Mouse (Mus musculus): Measurements from ENCODE around the gene RPS10-NUDT3. TPM values are rescaled to one million over a fixed set of nuclear protein-coding genes. Genes with fewer than 3 reads are reported as not detected.

Gene RPS10-NUDT3
- not detected in 2 replicates for polyA plus RNA-seq (2015; fragmentation: Nextera tagmentation; extraction: Ambion mirVana)

GRCm38 (mm10) chr17:27634871-27635574, at the start of gene RPS10-NUDT3:
Gene RPS10-NUDT3 (minus strand): TSS chr17:27635222.
- WGBS = 0% methylated on average over 46 of the region's 72 CpGs
- Histone ChIP-seq H3K4me2 (ENCODE audit: low read length) (peak within 1 kb of the TSS; percentile 84), H3K27ac (ENCODE audit: low read length) (peak within 1 kb of the TSS; percentile 87), H3K4me3 (replicated peaks; ENCODE audit: low read length) (peak within 1 kb of the TSS; percentile 78), H3K36me3 (ENCODE audit: control insufficient read depth, insufficient read depth) (peaks cover 19% of the 10 kb centered on the region), H3K4me1 (replicated peaks; ENCODE audit: control insufficient read depth, insufficient read depth, low read length) (peaks cover 36% of the 10 kb centered on the region), H3K9me3 (ENCODE audit: control insufficient read depth, low read length) (no peaks in the 10 kb centered on the region), H3K27me3 (replicated peaks; ENCODE audit: control insufficient read depth, insufficient read depth, low read length) (no peaks in the 10 kb centered on the region), H3K9ac (replicated peaks; ENCODE audit: low read depth, low read length) (peak within 1 kb of the TSS; percentile 78)
- peak; percentile 99 for ATAC-seq

- Histone ChIP-seq H3K4me3 (replicated peaks; ENCODE audit: low read length) (no peak overlapping the region), H3K27me3 (replicated peaks; ENCODE audit: control insufficient read depth, insufficient read depth, low read length) (no peaks in the 10 kb centered on the region), H3K9ac (replicated peaks; ENCODE audit: low read depth, low read length) (peak overlapping the region; percentile 7; the same call in 1 of the 2 replicates), H3K36me3 (ENCODE audit: control insufficient read depth, insufficient read depth) (no peaks in the 10 kb centered on the region), H3K27ac (ENCODE audit: low read length) (peak overlapping the region; percentile 90), H3K4me1 (replicated peaks; ENCODE audit: control insufficient read depth, insufficient read depth, low read length) (peaks cover 46% of the 10 kb centered on the region), H3K4me2 (ENCODE audit: low read length) (0 out of 2 replicates have a peak overlapping the region, but pooled peaks have one; percentile 22), H3K9me3 (ENCODE audit: control insufficient read depth, low read length) (no peaks in the 10 kb centered on the region)
- ATAC-seq = peak; percentile 84
- 12% methylated on average over 11 of the region's 11 CpGs for WGBS
These were observed 44.1 kb upstream of the RPS10-NUDT3 start for GRCm38 (mm10) chr17:27678924-27679813.

- Histone ChIP-seq H3K27me3 (replicated peaks; ENCODE audit: control insufficient read depth, insufficient read depth, low read length) (no peaks in the 10 kb centered on the region), H3K4me1 (replicated peaks; ENCODE audit: control insufficient read depth, insufficient read depth, low read length) (peaks cover 46% of the 10 kb centered on the region), H3K27ac (ENCODE audit: low read length) (peak overlapping the region; percentile 90), H3K9ac (replicated peaks; ENCODE audit: low read depth, low read length) (no peak overlapping the region), H3K4me2 (ENCODE audit: low read length) (no peak overlapping the region), H3K4me3 (replicated peaks; ENCODE audit: low read length) (no peak overlapping the region), H3K9me3 (ENCODE audit: control insufficient read depth, low read length) (no peaks in the 10 kb centered on the region), H3K36me3 (ENCODE audit: control insufficient read depth, insufficient read depth) (no peaks in the 10 kb centered on the region)
- no peak for ATAC-seq
- WGBS = 90% methylated on average over 5 of the region's 5 CpGs
These were observed 42.7 kb upstream of the RPS10-NUDT3 start for GRCm38 (mm10) chr17:27677756-27678155.

GRCm38 (mm10) chr17:27676270-27676669, 41.2 kb upstream of the RPS10-NUDT3 start:
- Histone ChIP-seq H3K36me3 (ENCODE audit: control insufficient read depth, insufficient read depth) (no peaks in the 10 kb centered on the region), H3K27ac (ENCODE audit: low read length) (0 out of 2 replicates have a peak overlapping the region, but pooled peaks have one; percentile 4), H3K9me3 (ENCODE audit: control insufficient read depth, low read length) (no peaks in the 10 kb centered on the region), H3K9ac (replicated peaks; ENCODE audit: low read depth, low read length) (no peak overlapping the region), H3K4me1 (replicated peaks; ENCODE audit: control insufficient read depth, insufficient read depth, low read length) (peaks cover 46% of the 10 kb centered on the region), H3K27me3 (replicated peaks; ENCODE audit: control insufficient read depth, insufficient read depth, low read length) (no peaks in the 10 kb centered on the region), H3K4me2 (ENCODE audit: low read length) (no peak overlapping the region), H3K4me3 (replicated peaks; ENCODE audit: low read length) (no peak overlapping the region)
- WGBS = 32% methylated on average over 7 of the region's 7 CpGs
- no peak for ATAC-seq

GRCm38 (mm10) chr17:27675453-27675852, 40.4 kb upstream of the RPS10-NUDT3 start:
- H3K4me2 ChIP-seq (ENCODE audit: low read length) = no peak overlapping the region
- no peak overlapping the region for H3K4me3 ChIP-seq (replicated peaks; ENCODE audit: low read length)
- ATAC-seq = no peak
- H3K9ac ChIP-seq (replicated peaks; ENCODE audit: low read depth, low read length) = no peak overlapping the region
- no peaks in the 10 kb centered on the region for H3K36me3 ChIP-seq (ENCODE audit: control insufficient read depth, insufficient read depth)
- 67% methylated on average over 9 of the region's 9 CpGs for WGBS
- peaks cover 45% of the 10 kb centered on the region for H3K4me1 ChIP-seq (replicated peaks; ENCODE audit: control insufficient read depth, insufficient read depth, low read length)
- no peaks in the 10 kb centered on the region for H3K9me3 ChIP-seq (ENCODE audit: control insufficient read depth, low read length)
- no peak overlapping the region for H3K27ac ChIP-seq (ENCODE audit: low read length)
- H3K27me3 ChIP-seq (replicated peaks; ENCODE audit: control insufficient read depth, insufficient read depth, low read length) = no peaks in the 10 kb centered on the region

GRCm38 (mm10) chr17:27673945-27674344, 38.9 kb upstream of the RPS10-NUDT3 start:
- Histone ChIP-seq H3K9me3 (ENCODE audit: control insufficient read depth, low read length) (no peaks in the 10 kb centered on the region), H3K4me3 (replicated peaks; ENCODE audit: low read length) (no peak overlapping the region), H3K9ac (replicated peaks; ENCODE audit: low read depth, low read length) (no peak overlapping the region), H3K4me1 (replicated peaks; ENCODE audit: control insufficient read depth, insufficient read depth, low read length) (peaks cover 30% of the 10 kb centered on the region), H3K27me3 (replicated peaks; ENCODE audit: control insufficient read depth, insufficient read depth, low read length) (no peaks in the 10 kb centered on the region), H3K4me2 (ENCODE audit: low read length) (no peak overlapping the region), H3K27ac (ENCODE audit: low read length) (peak overlapping the region; percentile 41), H3K36me3 (ENCODE audit: control insufficient read depth, insufficient read depth) (no peaks in the 10 kb centered on the region)
- 29% methylated on average over 7 of the region's 7 CpGs for WGBS
- ATAC-seq = no peak

- no peaks in the 10 kb centered on the region for H3K27me3 ChIP-seq (replicated peaks; ENCODE audit: control insufficient read depth, insufficient read depth, low read length)
- H3K36me3 ChIP-seq (ENCODE audit: control insufficient read depth, insufficient read depth) = no peaks in the 10 kb centered on the region
- H3K27ac ChIP-seq (ENCODE audit: low read length) = no peak overlapping the region
- no peak overlapping the region for H3K4me3 ChIP-seq (replicated peaks; ENCODE audit: low read length)
- no peak for ATAC-seq
- no peaks in the 10 kb centered on the region for H3K9me3 ChIP-seq (ENCODE audit: control insufficient read depth, low read length)
- H3K4me1 ChIP-seq (replicated peaks; ENCODE audit: control insufficient read depth, insufficient read depth, low read length) = peaks cover 11% of the 10 kb centered on the region
- no peak overlapping the region for H3K9ac ChIP-seq (replicated peaks; ENCODE audit: low read depth, low read length)
- 82% methylated on average over 6 of the region's 6 CpGs for WGBS
- no peak overlapping the region for H3K4me2 ChIP-seq (ENCODE audit: low read length)
These were observed 36.7 kb upstream of the RPS10-NUDT3 start for GRCm38 (mm10) chr17:27671720-27672119.

- no peak overlapping the region for H3K4me2 ChIP-seq (ENCODE audit: low read length)
- peaks cover 17% of the 10 kb centered on the region for H3K4me1 ChIP-seq (replicated peaks; ENCODE audit: control insufficient read depth, insufficient read depth, low read length)
- no peak overlapping the region for H3K9ac ChIP-seq (replicated peaks; ENCODE audit: low read depth, low read length)
- H3K36me3 ChIP-seq (ENCODE audit: control insufficient read depth, insufficient read depth) = no peaks in the 10 kb centered on the region
- H3K27me3 ChIP-seq (replicated peaks; ENCODE audit: control insufficient read depth, insufficient read depth, low read length) = no peaks in the 10 kb centered on the region
- 77% methylated on average over 7 of the region's 7 CpGs for WGBS
- ATAC-seq = no peak
- no peaks in the 10 kb centered on the region for H3K9me3 ChIP-seq (ENCODE audit: control insufficient read depth, low read length)
- H3K4me3 ChIP-seq (replicated peaks; ENCODE audit: low read length) = no peak overlapping the region
- no peak overlapping the region for H3K27ac ChIP-seq (ENCODE audit: low read length)
These were observed 23.7 kb upstream of the RPS10-NUDT3 start for GRCm38 (mm10) chr17:27658767-27659166.

GRCm38 (mm10) chr17:27657123-27657522, 22.1 kb upstream of the RPS10-NUDT3 start:
- no peak overlapping the region for H3K4me3 ChIP-seq (replicated peaks; ENCODE audit: low read length)
- no peaks in the 10 kb centered on the region for H3K27me3 ChIP-seq (replicated peaks; ENCODE audit: control insufficient read depth, insufficient read depth, low read length)
- no peak overlapping the region for H3K4me2 ChIP-seq (ENCODE audit: low read length)
- WGBS = 73% methylated on average over 8 of the region's 8 CpGs
- no peak overlapping the region for H3K27ac ChIP-seq (ENCODE audit: low read length)
- H3K4me1 ChIP-seq (replicated peaks; ENCODE audit: control insufficient read depth, insufficient read depth, low read length) = peaks cover 17% of the 10 kb centered on the region
- H3K9me3 ChIP-seq (ENCODE audit: control insufficient read depth, low read length) = no peaks in the 10 kb centered on the region
- no peak overlapping the region for H3K9ac ChIP-seq (replicated peaks; ENCODE audit: low read depth, low read length)
- no peaks in the 10 kb centered on the region for H3K36me3 ChIP-seq (ENCODE audit: control insufficient read depth, insufficient read depth)
- no peak for ATAC-seq

Data from forebrain, embryonic 16.5 days (tissue).